13 mouse cellular contexts compared by ENCODE assay signal in genomic region chr1:191054870-191055532, GRCm38 (mm10). TPM values are rescaled to one million over a fixed set of nuclear protein-coding genes. Genes with fewer than 3 reads are reported as not detected.
DNase-seq lines count a peak whose midpoint lies in the region; ATAC-seq and TF ChIP-seq lines count a peak whose summit lies in the region.
"Had no signal": no experiment of that assay in that cellular context is flagged by ENCODE, and none has a peak within 500 bp of the region (broad histone marks: within the 10 kb centered on the region; RNA-seq: fewer than 3 reads in every experiment).

No protein-coding gene starts in this region.

- H3K4me3 ChIP-seq in heart, embryonic 10.5 days = no peak overlapping the region
- H3K4me3 ChIP-seq in C2C12 (ENCODE audit: insufficient read depth, poor library complexity, severe bottlenecking) = no peak overlapping the region
- H3K4me3 ChIP-seq in liver, embryonic 11.5 days (ENCODE audit: low read depth, low read length) = no peak overlapping the region
- H3K4me3 ChIP-seq in midbrain, embryonic 16.5 days (ENCODE audit: low read depth, low read length) = no peak overlapping the region
- no peak overlapping the region for H3K4me3 ChIP-seq in forebrain, embryonic 16.5 days (replicated peaks; ENCODE audit: low read length)
- H3K4me3 ChIP-seq: hindbrain, embryonic 15.5 days; midbrain, embryonic 15.5 days; stomach, embryonic 15.5 days had no signal

- peaks cover 6% of the 10 kb centered on the region; the same call in 1 of the 2 replicates for H3K4me1 ChIP-seq in heart, embryonic 10.5 days
- peaks cover 10% of the 10 kb centered on the region for H3K4me1 ChIP-seq in liver, embryonic 11.5 days (replicated peaks; ENCODE audit: control insufficient read depth, insufficient read depth, low read length)
- H3K4me1 ChIP-seq in midbrain, embryonic 16.5 days (ENCODE audit: control insufficient read depth, insufficient read depth, low read length) = no peaks in the 10 kb centered on the region
- no peaks in the 10 kb centered on the region for H3K4me1 ChIP-seq in forebrain, embryonic 16.5 days (replicated peaks; ENCODE audit: control insufficient read depth, insufficient read depth, low read length)
- H3K4me1 ChIP-seq: hindbrain, embryonic 15.5 days; midbrain, embryonic 15.5 days; stomach, embryonic 15.5 days had no signal

- H3K9ac ChIP-seq in liver, embryonic 11.5 days (ENCODE audit: low read depth, low read length) = peak overlapping the region; percentile 26
- no peak overlapping the region for H3K9ac ChIP-seq in midbrain, embryonic 16.5 days (ENCODE audit: low read depth, low read length)
- no peak overlapping the region for H3K9ac ChIP-seq in forebrain, embryonic 16.5 days (replicated peaks; ENCODE audit: low read depth, low read length)
- H3K9ac ChIP-seq: hindbrain, embryonic 15.5 days; midbrain, embryonic 15.5 days; stomach, embryonic 15.5 days had no signal

- H3ac ChIP-seq in C2C12 (ENCODE audit: control insufficient read depth, insufficient read length, low read depth) = no peak overlapping the region

- no peaks in the 10 kb centered on the region for H3K9me3 ChIP-seq in heart, embryonic 10.5 days
- H3K9me3 ChIP-seq in liver, embryonic 11.5 days (ENCODE audit: control insufficient read depth, low read length) = no peaks in the 10 kb centered on the region
- no peaks in the 10 kb centered on the region for H3K9me3 ChIP-seq in midbrain, embryonic 16.5 days (replicated peaks; ENCODE audit: control insufficient read depth, low read length, poor library complexity, severe bottlenecking)
- no peaks in the 10 kb centered on the region for H3K9me3 ChIP-seq in forebrain, embryonic 16.5 days (ENCODE audit: control insufficient read depth, low read length)
- H3K9me3 ChIP-seq: hindbrain, embryonic 15.5 days; midbrain, embryonic 15.5 days; stomach, embryonic 15.5 days had no signal

- intact Hi-C loops in heart, postnatal 10 days (cut with DNase I) = no loop called here

- H3K79me3 ChIP-seq in C2C12 (ENCODE audit: low read depth) = no peaks in the 10 kb centered on the region

- peak; percentile 90 for DNase-seq in heart, embryonic 10.5 days (ENCODE audit: low spot score)
- no peak for DNase-seq in heart, postnatal 10 days
- peak; percentile 37 for DNase-seq in adrenal gland, postnatal 25 days
- DNase-seq in liver, embryonic 11.5 days (ENCODE audit: low spot score) = no peak
- no peak for DNase-seq in left cerebral cortex, adult 9 months (ENCODE audit: low spot score in 2 of 2)
- DNase-seq: layer of hippocampus, postnatal 36 days had no signal

- no peaks in the 10 kb centered on the region for H3K79me2 ChIP-seq in C2C12 (ENCODE audit: control insufficient read depth, insufficient read depth)

- peak overlapping the region; percentile 48 for H3K4me2 ChIP-seq in liver, embryonic 11.5 days
- H3K4me2 ChIP-seq in midbrain, embryonic 16.5 days (ENCODE audit: low read length) = no peak overlapping the region
- H3K4me2 ChIP-seq in forebrain, embryonic 16.5 days (ENCODE audit: low read length) = no peak overlapping the region
- H3K4me2 ChIP-seq: hindbrain, embryonic 15.5 days; midbrain, embryonic 15.5 days; stomach, embryonic 15.5 days had no signal

- H3K36me3 ChIP-seq in heart, embryonic 10.5 days = peaks cover 5% of the 10 kb centered on the region; the same call in 1 of the 2 replicates
- no peaks in the 10 kb centered on the region for H3K36me3 ChIP-seq in C2C12 (ENCODE audit: control insufficient read depth, insufficient read depth)
- H3K36me3 ChIP-seq in liver, embryonic 11.5 days (ENCODE audit: control insufficient read depth, insufficient read depth, low read length) = 0 out of 2 replicates have a peak, but pooled peaks cover 2% of the 10 kb centered on the region
- no peaks in the 10 kb centered on the region for H3K36me3 ChIP-seq in midbrain, embryonic 16.5 days (ENCODE audit: control insufficient read depth, insufficient read depth, low read length)
- H3K36me3 ChIP-seq in forebrain, embryonic 16.5 days (ENCODE audit: control insufficient read depth, insufficient read depth) = no peaks in the 10 kb centered on the region
- H3K36me3 ChIP-seq: hindbrain, embryonic 15.5 days; midbrain, embryonic 15.5 days; stomach, embryonic 15.5 days had no signal

- 58% methylated on average over 8 of the region's 8 CpGs for WGBS in heart, embryonic 10.5 days
- 49% methylated on average over 8 of the region's 8 CpGs for WGBS in liver, embryonic 11.5 days
- WGBS in midbrain, embryonic 16.5 days = 74% methylated on average over 8 of the region's 8 CpGs
- WGBS in forebrain, embryonic 16.5 days = 71% methylated on average over 8 of the region's 8 CpGs

- peak overlapping the region; percentile 43; the same call in 1 of the 2 replicates for H3K27ac ChIP-seq in heart, embryonic 10.5 days
- peak overlapping the region; percentile 89 for H3K27ac ChIP-seq in liver, embryonic 11.5 days (ENCODE audit: low read depth, low read length)
- no peak overlapping the region for H3K27ac ChIP-seq in midbrain, embryonic 16.5 days (ENCODE audit: low read length)
- no peak overlapping the region for H3K27ac ChIP-seq in forebrain, embryonic 16.5 days (ENCODE audit: low read length)
- H3K27ac ChIP-seq: hindbrain, embryonic 15.5 days; midbrain, embryonic 15.5 days; stomach, embryonic 15.5 days had no signal

- peak; percentile 92 for ATAC-seq in liver, embryonic 11.5 days (replicated peaks; ENCODE audit: low FRiP score)
- no peak for ATAC-seq in midbrain, embryonic 16.5 days
- no peak for ATAC-seq in forebrain, embryonic 16.5 days
- ATAC-seq: forebrain, embryonic 14.5 days; midbrain, embryonic 15.5 days had no signal

- peak; percentile 30 for TF ChIP-seq CTCF in C2C12 (IDR thresholded peaks at IDR 0.05; ENCODE audit: control insufficient read depth, insufficient read depth, insufficient read length)

- H3K27me3 ChIP-seq in heart, embryonic 10.5 days (ENCODE audit: insufficient read depth, poor library complexity, severe bottlenecking) = no peaks in the 10 kb centered on the region
- H3K27me3 ChIP-seq in C2C12 (ENCODE audit: control insufficient read depth, insufficient read depth, insufficient read length) = no peaks in the 10 kb centered on the region
- H3K27me3 ChIP-seq in liver, embryonic 11.5 days (replicated peaks; ENCODE audit: control insufficient read depth, insufficient read depth, low read length) = no peaks in the 10 kb centered on the region
- no peaks in the 10 kb centered on the region for H3K27me3 ChIP-seq in midbrain, embryonic 16.5 days (ENCODE audit: control insufficient read depth, insufficient read depth, low read depth, low read length)
- no peaks in the 10 kb centered on the region for H3K27me3 ChIP-seq in forebrain, embryonic 16.5 days (replicated peaks; ENCODE audit: control insufficient read depth, insufficient read depth, low read length)
- H3K27me3 ChIP-seq: hindbrain, embryonic 15.5 days; midbrain, embryonic 15.5 days; stomach, embryonic 15.5 days had no signal

TF ChIP-seq in C2C12, 6 proteins besides CTCF, POLR2A, EP300 and RAD21 (continues in another document):
- TF ChIP-seq MAX (IDR thresholded peaks at IDR 0.05) (peak; percentile 39), MYOD1 (IDR thresholded peaks at IDR 0.05; ENCODE audit: control insufficient read depth, insufficient read length, low read depth) (peak; percentile 35)

RNA-seq across cellular contexts. Expression of gene Tatdn3, which starts 7.7 kb away (rescaled TPM):
- 16.6 and 20.7 TPM in 2 replicates for polyA plus RNA-seq in heart, embryonic 10.5 days (2016; fragmentation: Nextera tagmentation; extraction: Ambion mirVana)
- total RNA-seq in heart, postnatal 10 days (2021) = 10 to 100 TPM; 20.6 to 26.8 TPM
- 6.1 TPM for polyA plus RNA-seq in C2C12 (2012; fragmentation: generic; extraction: Trizol)
- 18.1 and 28.4 TPM in 2 replicates for total RNA-seq in adrenal gland, postnatal 25 days (2021)
- 14.4 and 17.2 TPM in 2 replicates for polyA plus RNA-seq in liver, embryonic 11.5 days (2014; fragmentation: Nextera tagmentation; extraction: Ambion mirVana)
- polyA plus RNA-seq in midbrain, embryonic 16.5 days (2015; fragmentation: Nextera tagmentation; extraction: Ambion mirVana) = 14.1 and 16.7 TPM in 2 replicates
- 12.9 and 13.2 TPM in 2 replicates for polyA plus RNA-seq in forebrain, embryonic 16.5 days (2015; fragmentation: Nextera tagmentation; extraction: Ambion mirVana)

RNA-seq across cellular contexts. Expression of gene Nsl1, which starts 7.8 kb away (rescaled TPM):
- 20.6 and 21.8 TPM in 2 replicates for polyA plus RNA-seq in heart, embryonic 10.5 days (2016; fragmentation: Nextera tagmentation; extraction: Ambion mirVana)
- total RNA-seq in heart, postnatal 10 days (2021) = 1 to 10 TPM; 2.3 to 2.7 TPM
- 9.4 TPM for polyA plus RNA-seq in C2C12 (2012; fragmentation: generic; extraction: Trizol)
- 1.9 and 3.3 TPM in 2 replicates for total RNA-seq in adrenal gland, postnatal 25 days (2021)
- polyA plus RNA-seq in liver, embryonic 11.5 days (2014; fragmentation: Nextera tagmentation; extraction: Ambion mirVana) = 27.7 and 30.7 TPM in 2 replicates
- polyA plus RNA-seq in midbrain, embryonic 16.5 days (2015; fragmentation: Nextera tagmentation; extraction: Ambion mirVana) = 2.4 and 3.2 TPM in 2 replicates
- 7.3 and 8.2 TPM in 2 replicates for polyA plus RNA-seq in forebrain, embryonic 16.5 days (2015; fragmentation: Nextera tagmentation; extraction: Ambion mirVana)

RNA-seq across cellular contexts. Expression of gene Spata45, which starts 18.6 kb away (rescaled TPM):
- polyA plus RNA-seq in heart, embryonic 10.5 days (2016; fragmentation: Nextera tagmentation; extraction: Ambion mirVana) = not detected in 2 replicates
- total RNA-seq in heart, postnatal 10 days (2021) = not detected
- polyA plus RNA-seq in C2C12 (2012; fragmentation: generic; extraction: Trizol) = not detected
- not detected in 2 replicates for total RNA-seq in adrenal gland, postnatal 25 days (2021)
- not detected in 2 replicates for polyA plus RNA-seq in liver, embryonic 11.5 days (2014; fragmentation: Nextera tagmentation; extraction: Ambion mirVana)
- not detected in 2 replicates for polyA plus RNA-seq in midbrain, embryonic 16.5 days (2015; fragmentation: Nextera tagmentation; extraction: Ambion mirVana)
- not detected in 2 replicates for polyA plus RNA-seq in forebrain, embryonic 16.5 days (2015; fragmentation: Nextera tagmentation; extraction: Ambion mirVana)
- total RNA-seq: layer of hippocampus, postnatal 36 days had no signal
- polyA plus RNA-seq: forebrain, embryonic 14.5 days; hindbrain, embryonic 15.5 days; midbrain, embryonic 15.5 days; stomach, embryonic 15.5 days had no signal

RNA-seq across cellular contexts. Expression of gene Flvcr1, which starts 29.0 kb away (rescaled TPM):
- 4.4 and 8.5 TPM in 2 replicates for polyA plus RNA-seq in heart, embryonic 10.5 days (2016; fragmentation: Nextera tagmentation; extraction: Ambion mirVana)
- 10 to 100 TPM in 1 of 2 experiments, 1 to 10 TPM in 1; 8.8 to 10.3 TPM for total RNA-seq in heart, postnatal 10 days (2021)
- polyA plus RNA-seq in C2C12 (2012; fragmentation: generic; extraction: Trizol) = 7.0 TPM
- total RNA-seq in adrenal gland, postnatal 25 days (2021) = 14.7 and 15.0 TPM in 2 replicates
- 11.8 and 12.1 TPM in 2 replicates for polyA plus RNA-seq in liver, embryonic 11.5 days (2014; fragmentation: Nextera tagmentation; extraction: Ambion mirVana)
- 7.8 and 7.9 TPM in 2 replicates for polyA plus RNA-seq in midbrain, embryonic 16.5 days (2015; fragmentation: Nextera tagmentation; extraction: Ambion mirVana)
- polyA plus RNA-seq in forebrain, embryonic 16.5 days (2015; fragmentation: Nextera tagmentation; extraction: Ambion mirVana) = 7.2 and 8.8 TPM in 2 replicates

RNA-seq across cellular contexts. Expression of gene Batf3, which starts 42.6 kb away (rescaled TPM):
- 4.8 and 7.9 TPM in 2 replicates for polyA plus RNA-seq in heart, embryonic 10.5 days (2016; fragmentation: Nextera tagmentation; extraction: Ambion mirVana)
- total RNA-seq in heart, postnatal 10 days (2021) = under 1 TPM; 0.57 to 0.97 TPM
- polyA plus RNA-seq in C2C12 (2012; fragmentation: generic; extraction: Trizol) = 0.78 TPM
- 1.7 and 3.1 TPM in 2 replicates for total RNA-seq in adrenal gland, postnatal 25 days (2021)
- polyA plus RNA-seq in liver, embryonic 11.5 days (2014; fragmentation: Nextera tagmentation; extraction: Ambion mirVana) = 5.7 and 6.0 TPM in 2 replicates
- 0.80 and 1.6 TPM in 2 replicates for polyA plus RNA-seq in midbrain, embryonic 16.5 days (2015; fragmentation: Nextera tagmentation; extraction: Ambion mirVana)
- polyA plus RNA-seq in forebrain, embryonic 16.5 days (2015; fragmentation: Nextera tagmentation; extraction: Ambion mirVana) = 0.75 and 2.0 TPM in 2 replicates

Comparison
In these comparisons a context has a peak if more than half of its experiments do, and no peak if none do; other contexts are left out.
1. DNase-seq: peak in heart, embryonic 10.5 days (single experiment) and adrenal gland, postnatal 25 days (single experiment); none in heart, postnatal 10 days (0 of 2), liver, embryonic 11.5 days (single experiment) and left cerebral cortex, adult 9 months (0 of 2).
2. H3K27ac ChIP-seq: peak in heart, embryonic 10.5 days (single experiment) and liver, embryonic 11.5 days (single experiment); none in midbrain, embryonic 16.5 days (single experiment) and forebrain, embryonic 16.5 days (single experiment).